Mouse (Mus musculus): ENCODE measurements around the gene Plekho2. TPM values are rescaled to one million over a fixed set of nuclear protein-coding genes. Genes with fewer than 3 reads are reported as not detected.
A peak's percentile ranks its signal among the peaks of the same experiment; 100 is the strongest.

Plekho2 gene
- total and polyA plus RNA-seq, 3 experiments: 7.9 to 33.8 (median 13.9) TPM

DNA sequence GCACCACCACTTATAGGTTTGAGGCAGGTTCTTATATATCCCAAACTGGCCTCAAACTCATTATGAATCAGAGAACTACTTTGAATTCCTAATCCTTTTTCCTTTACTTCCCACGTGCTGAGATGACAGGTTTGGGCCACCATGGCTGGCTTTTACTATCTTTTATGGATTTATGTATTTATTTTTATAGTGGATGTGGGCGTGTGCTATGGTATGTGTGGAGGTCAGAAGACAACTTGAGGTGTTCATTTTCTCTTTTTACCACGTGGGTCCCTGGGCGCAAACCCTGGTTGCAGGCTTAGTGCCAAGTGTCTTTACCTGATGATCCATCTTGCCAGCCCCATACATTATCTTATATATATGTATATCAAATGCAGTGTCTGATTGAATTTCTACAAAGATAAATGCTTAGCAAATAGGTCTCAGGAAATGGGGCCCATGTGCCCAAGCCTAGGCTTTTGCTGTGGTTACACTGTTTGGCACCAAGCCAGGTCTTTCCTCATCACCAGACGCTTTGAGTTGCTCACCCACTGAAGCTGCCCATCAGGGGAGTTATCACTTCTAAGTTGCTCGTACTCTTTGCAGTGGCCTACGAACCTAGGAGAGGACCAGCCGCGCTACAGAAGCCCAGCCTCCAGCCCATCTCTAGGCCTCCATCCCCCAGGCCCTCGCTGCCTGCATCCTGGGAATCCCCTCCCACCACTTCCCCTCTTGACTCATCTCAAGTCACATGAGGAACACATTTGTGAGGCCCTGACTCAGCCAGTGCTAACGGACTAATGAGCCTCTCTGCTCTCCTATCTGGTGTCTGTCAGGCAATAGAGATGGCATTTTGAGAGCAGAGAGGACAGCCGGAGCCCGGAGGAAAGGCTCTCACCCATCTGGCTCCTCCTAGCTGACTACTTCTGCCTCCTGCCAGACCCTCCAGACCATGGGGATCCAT lies 38.4 kb downstream of the Plekho2 start (continued):
- no peak for TF ChIP-seq PAX5 (IDR thresholded peaks at IDR 0.05; ENCODE audit: low read length)

- TF ChIP-seq UBTF (IDR thresholded peaks at IDR 0.05; ENCODE audit: low read depth, low read length) (no peak), TCF12 (IDR thresholded peaks at IDR 0.05; ENCODE audit: low read depth, low read length) (no peak)
- H3K4me1 ChIP-seq (ENCODE audit: control insufficient read depth in 1 of 2, insufficient read depth in 2 of 2): peaks cover 23 to 75% of the 10 kb centered on the region in 2 experiments
- no peak overlapping the region for H3K27ac ChIP-seq (ENCODE audit: insufficient read depth, low read depth)
These were observed 40.1 kb downstream of the Plekho2 start for GRCm38 (mm10) chr9:65539697-65540096.

DNA sequence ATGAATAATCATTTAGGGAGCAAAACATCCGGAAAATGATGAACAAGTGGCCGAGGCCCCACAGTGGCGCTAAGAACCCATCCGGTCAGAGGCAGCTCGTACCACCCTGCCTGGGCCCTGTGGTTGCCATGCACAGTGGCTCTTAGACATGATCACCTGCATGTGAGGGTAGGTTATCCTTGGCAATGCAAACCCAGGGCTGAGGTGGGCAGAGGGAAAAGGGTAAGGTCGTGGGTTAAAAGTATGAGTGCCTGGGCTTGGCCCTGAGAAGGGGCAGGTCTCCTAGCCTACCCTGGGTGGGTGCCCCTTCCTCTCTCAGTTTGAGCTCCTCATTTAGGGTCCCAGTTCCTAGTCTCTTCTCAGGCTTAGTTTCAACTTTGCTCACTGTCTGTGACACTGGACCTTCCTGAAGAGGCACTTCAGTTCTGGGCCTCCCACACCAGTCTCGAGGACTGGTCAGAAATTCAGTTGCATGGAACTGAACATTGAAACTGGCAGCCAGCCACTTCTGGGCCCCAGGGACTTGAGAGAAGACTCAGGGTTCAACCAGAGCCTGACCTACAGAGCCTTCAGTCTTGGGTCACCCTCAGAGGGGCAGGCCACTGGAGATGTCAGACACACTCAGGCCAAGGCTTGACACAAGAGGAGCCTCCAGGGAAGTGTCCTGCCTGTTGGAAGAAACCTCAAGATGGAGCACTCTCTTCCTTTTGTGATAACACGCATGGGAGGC lies 41.8 kb downstream of the Plekho2 start:
- in situ Hi-C loops (cut with MboI; ENCODE audit: low pct_ligation_motif_present, low pct_unique_long_range_greater_than_20kb, low sequenced_read_pairs) (loop anchor here (5.0 kb wide), 1 partner anchor 39 kb away; no protein-coding TSS in a partner anchor), dilution Hi-C loops (cut with MboI; ENCODE audit: extremely low pct_ligation_motif_present, extremely low pct_unique_long_range_greater_than_20kb, low sequenced_read_pairs) (no loop called here)
- H3K4me2 ChIP-seq (ENCODE audit: insufficient read depth, low read depth, poor library complexity, severe bottlenecking): no peak overlapping the region
- no peaks in the 10 kb centered on the region for H3K36me3 ChIP-seq (replicated peaks in 1 of 2; ENCODE audit: control insufficient read depth in 1 of 2, insufficient read depth in 1 of 2, low read length in 1 of 2)
- peaks cover 6% of the 10 kb centered on the region for H3K9me3 ChIP-seq (replicated peaks; ENCODE audit: low read length)
- no peak for DNase-seq (ENCODE audit: extremely low read depth)
- no peaks in the 10 kb centered on the region for H3K79me2 ChIP-seq (replicated peaks; ENCODE audit: control insufficient read depth, extremely low read depth, insufficient read depth, poor library complexity, severe bottlenecking)
- H3K4me1 ChIP-seq (ENCODE audit: control insufficient read depth in 1 of 2, insufficient read depth in 2 of 2): peaks cover 23 to 87% of the 10 kb centered on the region in 2 experiments
- no peak overlapping the region for H3K4me3 ChIP-seq (replicated peaks in 1 of 3; ENCODE audit: low read depth in 2 of 3, low read length in 2 of 3, poor library complexity in 1 of 3)
- peak overlapping the region; percentile 8; the same call in 1 of the 2 replicates for H3K9ac ChIP-seq (ENCODE audit: insufficient read depth, low read depth)
- TF ChIP-seq MYC (IDR thresholded peaks at IDR 0.05; ENCODE audit: low read depth, low read length) (no peak), ZC3H11A (IDR thresholded peaks at IDR 0.05; ENCODE audit: low read depth, low read length) (no peak), MAFK (IDR thresholded peaks at IDR 0.05; ENCODE audit: insufficient replicate concordance, low read length) (no peak), BHLHE40 (IDR thresholded peaks at IDR 0.05; ENCODE audit: low read depth, low read length) (peak; percentile 50), HCFC1 (IDR thresholded peaks at IDR 0.05; ENCODE audit: low read depth, low read length) (no peak), ETS1 (conservative IDR thresholded peaks at IDR 0.05; ENCODE audit: low read depth, low read length) (peak; percentile 32), MAX (IDR thresholded peaks at IDR 0.05; ENCODE audit: low read length) (no peak), TBP (conservative IDR thresholded peaks at IDR 0.05; ENCODE audit: low read depth, low read length) (0 out of 2 replicates have a peak, but pooled peaks have one; percentile 11), KAT2A (IDR thresholded peaks at IDR 0.05; ENCODE audit: insufficient replicate concordance, low read length) (no peak), MEF2A (IDR thresholded peaks at IDR 0.05; ENCODE audit: borderline replicate concordance, low read depth, low read length) (peak; percentile 43; the same call in 1 of the 2 replicates), PAX5 (IDR thresholded peaks at IDR 0.05; ENCODE audit: low read length) (no peak), UBTF (IDR thresholded peaks at IDR 0.05; ENCODE audit: low read depth, low read length) (no peak), TCF12 (IDR thresholded peaks at IDR 0.05; ENCODE audit: low read depth, low read length) (0 out of 2 replicates have a peak, but pooled peaks have one; percentile 29), NELFE (IDR thresholded peaks at IDR 0.05; ENCODE audit: low read depth, low read length) (no peak), IRF4 (IDR thresholded peaks at IDR 0.05; ENCODE audit: low read depth, low read length) (peak; percentile 55; the same call in 1 of the 2 replicates)
- H3K27ac ChIP-seq (ENCODE audit: insufficient read depth, low read depth): peak overlapping the region; percentile 97
- no peaks in the 10 kb centered on the region for H3K27me3 ChIP-seq (replicated peaks)

More at GRCm38 (mm10) chr9:65539697-65540096, 40.1 kb downstream of the Plekho2 start:
- dilution Hi-C loops (cut with MboI; ENCODE audit: extremely low pct_ligation_motif_present, extremely low pct_unique_long_range_greater_than_20kb, low sequenced_read_pairs) (no loop called here), in situ Hi-C loops (cut with MboI; ENCODE audit: low pct_ligation_motif_present, low pct_unique_long_range_greater_than_20kb, low sequenced_read_pairs) (loop anchor here (5.0 kb wide), 1 partner anchor 38 kb away; no protein-coding TSS in a partner anchor)
- H3K79me2 ChIP-seq (replicated peaks; ENCODE audit: control insufficient read depth, extremely low read depth, insufficient read depth, poor library complexity, severe bottlenecking): no peaks in the 10 kb centered on the region
- no peak overlapping the region for H3K9ac ChIP-seq (ENCODE audit: insufficient read depth, low read depth)
- H3K9me3 ChIP-seq (replicated peaks; ENCODE audit: low read length): no peaks in the 10 kb centered on the region
- no peaks in the 10 kb centered on the region for H3K27me3 ChIP-seq (replicated peaks)
- no peak overlapping the region for H3K4me2 ChIP-seq (ENCODE audit: insufficient read depth, low read depth, poor library complexity, severe bottlenecking)
- no peaks in the 10 kb centered on the region for H3K36me3 ChIP-seq (replicated peaks in 1 of 2; ENCODE audit: control insufficient read depth in 1 of 2, insufficient read depth in 1 of 2, low read length in 1 of 2)
- no peak overlapping the region for H3K4me3 ChIP-seq (replicated peaks in 1 of 3; ENCODE audit: low read depth in 2 of 3, low read length in 2 of 3, poor library complexity in 1 of 3)
- DNase-seq (ENCODE audit: extremely low read depth): no peak
